Mouse (Mus musculus) adrenal gland, adult 8-10 months (tissue): Measurements from ENCODE around the gene Sumo3. TPM values are rescaled to one million over a fixed set of nuclear protein-coding genes. Genes with fewer than 3 reads are reported as not detected.
A peak's percentile ranks its signal among the peaks of the same experiment; 100 is the strongest.

Source experiments
- DNase-seq: peaks from one replicate; pipeline ENCODE4 v3.0.0; 2022
- total RNA-seq, 4 experiments: library from RNA; stranded (reverse); gene quantifications; 2 replicates each; pipeline ENCODE4 v1.2.4; 2022

Gene Sumo3
- 100 to 1,000 TPM in 3 of 4 experiments, 10 to 100 TPM in 1; 98.9 to 125 (median 115) TPM for total RNA-seq

GRCm38 (mm10) chr10:77605908-77606826 is at the start of gene Sumo3, which contains the start of gene Gm49325:
Sumo3 (plus strand) TSS chr10:77606097.
Gm49325 (plus strand) TSS chr10:77606197.
- DNase-seq, result peak; percentile 96

DNA sequence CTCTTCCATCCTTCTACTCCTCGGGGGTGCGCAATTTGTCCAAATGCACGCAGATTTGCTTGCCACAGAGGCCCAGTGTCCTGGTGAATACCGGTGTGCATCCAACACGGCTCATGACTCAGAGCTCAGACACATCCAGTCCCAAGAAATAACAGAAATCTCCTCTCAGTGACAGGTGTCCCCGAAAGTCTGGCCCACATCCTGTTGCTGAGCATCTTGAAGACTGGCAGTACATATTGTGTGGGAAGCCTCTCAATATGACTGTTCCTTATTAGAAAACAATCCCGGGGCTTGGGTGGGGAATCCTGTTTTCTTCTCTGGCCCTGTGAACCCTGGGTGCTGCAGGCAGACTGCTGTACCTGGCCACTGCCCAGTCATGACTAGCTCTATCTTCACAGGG is 49.3 kb upstream of the Sumo3 start:
- DNase-seq, result no peak

DNA sequence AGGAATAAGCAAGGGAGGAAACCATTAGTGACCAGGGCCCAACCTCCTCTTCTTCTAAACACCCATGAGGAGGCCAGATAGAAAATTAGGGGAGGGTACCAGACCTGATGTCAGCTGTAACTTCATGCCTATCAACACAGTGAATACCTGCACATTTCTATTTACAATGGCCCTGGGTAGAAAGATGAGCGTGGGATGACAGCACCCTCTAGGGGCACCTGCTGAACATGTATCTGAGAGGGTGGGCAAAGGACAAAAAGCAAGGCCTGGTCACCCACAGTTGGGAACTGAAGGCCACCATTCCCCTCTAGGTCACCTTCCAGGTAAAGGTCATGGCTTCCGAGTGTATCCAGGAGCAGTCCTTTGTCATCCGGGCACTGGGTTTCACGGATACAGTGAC is 48.3 kb upstream of the Sumo3 start:
- DNase-seq, result no peak

GRCm38 (mm10) chr10:77560090-77560489 is 45.8 kb upstream of the Sumo3 start:
- no peak for DNase-seq

DNA sequence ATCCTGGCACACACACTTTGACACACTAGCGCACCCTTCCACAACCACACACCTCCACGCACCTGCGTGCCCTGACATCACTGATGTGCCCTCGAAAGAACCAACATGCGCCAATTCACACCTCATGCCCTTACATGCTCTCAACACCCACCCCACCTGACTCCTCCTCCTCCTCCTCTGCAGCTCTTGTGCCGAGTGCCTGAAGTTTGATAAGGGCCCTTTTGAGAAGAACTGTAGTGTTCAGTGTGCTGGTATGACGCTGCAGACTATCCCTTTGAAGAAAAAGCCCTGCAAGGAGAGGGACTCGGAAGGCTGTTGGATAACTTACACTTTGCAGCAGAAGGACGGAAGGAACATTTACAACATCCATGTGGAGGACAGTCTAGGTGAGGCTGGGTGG is 45.1 kb upstream of the Sumo3 start:
- DNase-seq, result no peak

DNA sequence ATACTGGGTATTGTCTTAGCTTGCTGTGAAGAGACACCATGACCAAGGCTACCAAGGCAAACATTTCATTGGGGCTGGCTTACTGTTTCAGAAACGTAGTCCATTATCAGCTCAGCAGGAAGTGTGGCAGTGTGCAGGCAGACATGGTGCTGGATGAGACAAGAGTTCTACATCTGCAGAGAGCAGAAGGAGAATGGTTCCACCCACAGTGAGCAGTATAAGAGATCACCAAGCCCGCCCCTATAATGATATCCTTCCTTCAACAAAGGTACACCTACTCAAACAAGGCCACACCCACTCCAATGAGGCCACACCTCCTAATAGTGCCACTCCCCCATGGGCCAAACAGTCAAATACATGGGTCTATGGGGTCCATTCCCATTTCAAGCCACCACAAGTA is 44.4 kb upstream of the Sumo3 start:
- DNase-seq, result no peak

DNA sequence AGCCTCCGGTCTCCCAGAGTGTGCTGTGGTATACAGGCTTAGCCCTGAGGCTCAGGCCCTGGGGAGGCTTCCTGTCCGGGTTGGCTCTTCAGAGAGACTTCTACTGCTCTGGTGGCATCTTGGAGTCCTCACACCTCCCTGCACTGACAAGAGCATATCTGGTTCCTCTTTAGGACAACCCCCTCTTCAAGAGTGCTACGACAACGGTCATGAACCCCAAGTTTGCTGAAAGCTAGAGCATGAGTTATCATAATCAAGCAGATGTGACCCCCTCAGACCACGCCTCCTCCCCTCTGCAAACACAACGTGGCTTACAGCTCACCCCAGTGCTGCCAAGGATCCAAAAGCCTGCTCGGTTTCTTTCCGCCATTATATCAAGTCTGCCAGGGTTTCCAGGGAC is 40.9 kb upstream of the Sumo3 start:
- no peak for DNase-seq

DNA sequence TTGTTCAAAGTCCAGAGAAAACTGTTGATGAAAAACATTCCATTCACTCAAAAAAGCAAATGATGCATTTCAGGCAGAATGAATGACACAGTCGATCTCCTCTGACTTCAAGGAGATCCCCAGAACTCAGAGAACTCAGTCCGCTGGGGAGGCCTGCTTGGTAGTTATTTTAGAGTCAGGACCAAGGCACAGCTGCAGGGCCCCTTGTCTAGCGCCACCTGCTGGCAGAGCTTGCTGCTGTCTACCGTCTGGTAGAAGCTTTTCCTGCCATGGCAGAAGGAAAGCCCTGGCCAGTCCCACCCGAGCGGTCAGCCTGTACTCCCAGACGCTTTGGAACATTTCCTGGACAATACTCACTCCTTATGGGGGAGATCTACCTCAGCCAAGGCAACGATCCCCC is 39.2 kb upstream of the Sumo3 start:
- peak; percentile 69 for DNase-seq

GRCm38 (mm10) chr10:77569481-77569880 is 36.4 kb upstream of the Sumo3 start:
- no peak for DNase-seq

GRCm38 (mm10) chr10:77569973-77570658 is 35.8 kb upstream of the Sumo3 start:
- no peak for DNase-seq

DNA sequence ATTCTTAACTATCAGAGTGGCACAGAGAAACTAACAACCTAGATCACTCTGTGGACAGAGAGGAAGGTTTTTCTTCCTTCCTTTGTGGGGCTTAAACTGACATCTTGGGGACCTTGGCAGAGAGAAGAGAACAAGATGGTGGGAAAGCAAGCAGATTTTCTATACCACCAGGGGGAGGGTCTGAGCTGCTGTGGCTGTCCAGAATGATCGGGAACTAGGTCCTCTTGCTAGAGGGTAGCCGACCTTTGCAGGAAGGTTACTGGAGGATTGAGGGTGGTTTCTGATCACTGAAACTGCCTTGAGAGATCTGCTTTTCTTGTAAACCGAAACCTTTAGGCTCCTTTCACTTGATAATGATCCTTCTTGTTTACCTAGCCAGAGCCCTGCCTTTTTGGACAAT is 33.7 kb upstream of the Sumo3 start:
- DNase-seq, result no peak

- no peak for DNase-seq
These were observed 32.7 kb upstream of the Sumo3 start for GRCm38 (mm10) chr10:77573162-77573561.

GRCm38 (mm10) chr10:77580027-77580920 is 25.6 kb upstream of the Sumo3 start:
- DNase-seq, result no peak

DNA sequence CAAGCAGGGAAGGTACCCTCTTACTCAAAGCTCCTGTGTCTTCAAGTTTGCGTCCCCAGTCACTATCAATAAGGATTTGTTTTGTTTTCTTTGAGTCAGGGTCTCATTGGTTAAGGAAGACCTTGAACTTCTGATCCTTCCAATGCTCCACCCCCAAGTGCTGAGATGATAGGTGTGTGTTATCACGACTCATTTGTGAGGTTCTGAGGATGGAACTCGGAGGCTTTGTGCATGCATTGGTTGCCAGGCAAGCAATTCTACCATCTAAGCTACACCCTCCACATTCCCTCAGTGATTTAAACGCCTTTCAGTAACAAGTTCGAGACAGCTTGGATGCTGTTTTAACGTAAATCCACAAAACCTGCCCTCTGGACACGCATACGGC is 24.9 kb upstream of the Sumo3 start:
- no peak for DNase-seq

GRCm38 (mm10) chr10:77581408-77582284 is 24.3 kb upstream of the Sumo3 start, which contains the start of gene Pttg1ip:
Pttg1ip (plus strand) TSS chr10:77581720.
- peak; percentile 95 for DNase-seq

DNA sequence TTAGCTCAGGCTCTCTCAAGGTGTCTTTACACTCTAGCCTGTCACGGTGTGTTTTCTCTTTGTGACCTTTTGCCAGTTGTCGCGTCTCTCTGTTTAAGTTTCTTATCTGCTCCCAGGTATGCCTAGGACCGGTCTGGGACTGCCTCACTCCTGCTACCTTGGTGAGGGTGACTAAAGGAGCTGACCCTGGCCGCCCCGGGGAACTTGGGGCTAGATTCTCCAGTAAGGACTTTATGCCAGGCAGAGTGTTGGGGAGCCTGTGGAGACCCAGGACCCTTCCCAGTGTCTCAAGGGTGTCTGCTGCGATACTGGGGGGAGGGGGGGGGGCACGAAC is 23.6 kb upstream of the Sumo3 start:
- no peak for DNase-seq

GRCm38 (mm10) chr10:77583795-77584422 is 22.0 kb upstream of the Sumo3 start:
- no peak for DNase-seq

DNA sequence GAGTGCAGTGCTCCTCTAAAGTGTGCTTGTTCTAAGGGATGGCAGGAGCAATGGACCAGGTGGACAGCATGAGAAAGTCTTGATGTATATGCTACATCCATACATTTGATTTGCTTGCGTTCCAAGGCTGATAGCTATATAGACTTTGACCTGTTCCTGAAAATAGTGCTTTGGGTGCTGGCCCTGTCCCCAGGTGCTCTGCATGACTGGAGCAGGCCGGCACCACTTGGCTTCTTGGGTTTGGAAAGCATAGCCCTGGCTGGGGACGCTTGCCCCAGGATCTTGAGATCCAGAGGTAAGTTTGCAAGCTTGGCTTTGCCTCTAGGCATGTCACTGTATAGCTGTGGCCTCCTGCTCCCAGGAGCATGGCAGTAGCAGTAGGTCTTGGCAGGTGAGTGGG is 19.3 kb upstream of the Sumo3 start:
- no peak for DNase-seq

DNA sequence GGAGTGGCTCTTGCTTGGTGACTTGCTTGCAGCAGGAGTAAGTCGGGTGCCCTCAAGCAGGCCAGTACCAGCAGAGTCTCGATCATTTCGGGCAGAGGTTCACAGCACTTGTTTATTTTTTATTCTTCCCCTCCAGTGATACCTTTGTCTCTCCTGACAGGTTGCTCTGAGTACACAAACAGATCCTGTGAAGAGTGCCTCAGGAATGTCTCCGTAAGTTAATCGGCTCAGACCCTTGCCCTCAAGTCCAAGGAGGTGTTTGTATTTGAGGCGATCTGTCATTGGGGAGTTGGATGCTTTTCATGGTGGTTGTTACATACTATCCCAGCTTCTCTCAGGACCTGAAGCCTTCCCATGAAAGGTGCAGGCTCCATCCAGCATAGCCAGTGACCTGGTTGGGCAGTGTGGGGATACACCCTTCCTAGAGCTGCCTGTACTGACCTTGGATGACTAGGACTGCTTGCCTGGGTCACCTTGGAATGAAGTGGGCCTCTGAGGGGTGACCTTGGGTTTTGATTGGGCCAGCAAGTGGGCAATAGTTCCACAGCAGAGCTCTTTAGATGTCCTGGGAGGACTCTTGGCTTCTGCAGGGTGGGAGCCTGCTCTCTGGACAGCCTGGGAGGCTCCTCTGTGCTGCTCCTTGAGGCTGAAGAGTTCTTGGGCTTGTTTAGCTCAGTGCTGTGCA is 18.7 kb upstream of the Sumo3 start:
- DNase-seq, result no peak

DNA sequence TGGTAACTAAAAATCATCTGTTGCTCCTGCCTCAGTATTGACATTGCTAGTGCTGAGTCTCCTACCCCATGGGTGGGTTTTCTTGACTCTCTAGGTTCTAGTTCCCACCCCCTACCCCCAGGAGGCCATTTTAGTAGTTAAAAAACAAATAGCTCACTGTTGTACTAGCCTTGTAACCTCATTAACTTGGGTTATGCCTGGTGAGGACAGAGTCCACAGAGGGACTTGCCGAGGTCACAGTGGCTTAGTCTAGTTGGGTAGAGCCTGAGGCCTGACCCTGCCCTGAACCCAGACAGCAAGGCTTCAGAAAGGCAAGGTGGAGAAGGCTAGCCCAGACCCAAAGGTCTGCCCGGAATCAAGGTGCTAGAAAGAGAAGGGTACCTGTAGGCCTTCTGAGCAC is 17.9 kb upstream of the Sumo3 start:
- DNase-seq, result no peak

GRCm38 (mm10) chr10:77589117-77589516 is 16.8 kb upstream of the Sumo3 start:
- no peak for DNase-seq
